Mouse (Mus musculus) heart, postnatal 14 days (tissue): ENCODE measurements at regions not wholly inside any gene's neighbourhood (a gene's known extent, or its start where the extent isn't known, plus 50 kb on each side); places are given as distances from the start of the nearest gene placed in this dataset.

Experiments
- DNase-seq, 2 experiments: peaks; one replicate each; pipeline ENCODE4 v3.0.0; 2021 to 2022
- intact Hi-C: fragments of 180-260 bp; cut with DNase I; formaldehyde crosslinking; loops from one replicate; pipeline ENCODE4 v1.15.1; 2025

DNA sequence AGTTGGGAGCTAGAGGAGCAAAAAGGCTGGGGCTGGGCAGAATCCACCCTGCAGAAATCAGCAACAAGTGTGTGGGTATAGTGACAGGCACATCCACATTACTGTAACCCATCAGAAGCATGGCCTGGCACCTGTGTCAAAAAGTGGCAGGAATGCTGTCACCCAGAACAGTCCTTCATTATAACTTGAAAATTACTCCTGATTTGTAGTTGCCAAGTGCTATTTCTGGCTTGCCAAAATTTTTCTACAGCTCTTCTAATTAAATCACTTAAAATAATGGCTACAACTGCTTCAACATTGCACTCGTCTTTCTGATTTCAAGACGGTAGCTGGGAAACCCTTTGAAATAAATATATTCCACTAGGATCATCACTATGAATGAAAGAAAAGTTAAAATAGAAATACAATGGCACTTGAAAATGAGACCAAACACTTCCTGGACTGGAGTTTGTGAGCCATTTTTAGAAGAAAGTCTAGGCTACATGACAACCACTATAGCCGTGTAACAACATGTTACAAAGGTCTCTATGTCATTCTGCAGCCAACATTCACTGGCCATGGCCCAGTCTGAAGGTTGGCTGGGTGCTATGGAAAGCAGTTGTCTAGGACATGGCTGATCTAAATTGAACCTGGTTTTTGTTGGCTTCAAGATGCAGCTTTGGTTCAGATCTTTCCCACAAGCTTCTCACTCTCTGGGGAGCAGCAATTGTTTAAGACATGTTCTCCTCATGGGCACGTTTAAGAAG is 190.6 kb upstream of the Tapt1 start:
- DNase-seq = peak in 1 of 2 experiments; percentile 9
- intact Hi-C loops = no loop called here

DNA sequence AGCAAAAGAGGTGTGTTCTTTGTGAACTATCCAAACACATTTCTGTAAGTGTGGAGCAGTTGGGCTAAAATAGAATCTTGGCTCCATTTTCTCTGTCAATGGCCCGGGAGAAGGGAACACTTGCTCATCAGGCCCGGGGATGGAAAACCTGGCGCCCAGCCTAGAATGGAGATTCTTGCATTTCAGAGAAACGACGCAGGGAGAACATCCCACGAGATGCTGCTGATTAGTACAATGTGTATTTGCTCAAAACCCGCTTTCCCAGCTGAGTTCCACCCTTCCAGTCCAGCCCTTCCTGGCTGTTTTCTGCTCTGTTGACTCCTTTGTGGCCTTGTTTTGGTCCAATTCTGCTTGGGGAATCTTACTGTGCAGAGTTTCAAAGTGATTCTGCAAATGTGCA is 188.0 kb upstream of the Tapt1 start:
- intact Hi-C loops = no loop called here
- peak; percentile 76 to 83 for DNase-seq

DNA sequence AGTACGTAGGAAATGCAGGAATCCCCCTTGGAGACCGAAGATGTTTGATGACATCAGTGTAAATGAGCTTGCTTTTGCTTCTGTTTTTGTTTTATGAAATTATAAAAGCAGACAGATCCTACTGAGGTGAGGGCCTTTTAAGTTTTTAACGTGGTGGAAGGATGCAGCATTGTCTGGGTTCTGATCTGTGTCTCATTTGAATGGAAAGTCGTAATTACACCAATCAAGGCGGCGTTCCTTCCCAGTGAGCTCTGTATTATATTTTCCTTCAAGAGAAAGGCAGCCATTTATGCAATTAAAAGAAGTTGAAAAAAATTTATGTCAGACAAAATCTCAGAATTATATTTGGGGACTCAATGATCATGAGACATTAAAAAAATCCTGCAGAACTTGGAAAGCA is 176.9 kb upstream of the Tapt1 start:
- DNase-seq = no peak
- intact Hi-C loops = no loop called here

DNA sequence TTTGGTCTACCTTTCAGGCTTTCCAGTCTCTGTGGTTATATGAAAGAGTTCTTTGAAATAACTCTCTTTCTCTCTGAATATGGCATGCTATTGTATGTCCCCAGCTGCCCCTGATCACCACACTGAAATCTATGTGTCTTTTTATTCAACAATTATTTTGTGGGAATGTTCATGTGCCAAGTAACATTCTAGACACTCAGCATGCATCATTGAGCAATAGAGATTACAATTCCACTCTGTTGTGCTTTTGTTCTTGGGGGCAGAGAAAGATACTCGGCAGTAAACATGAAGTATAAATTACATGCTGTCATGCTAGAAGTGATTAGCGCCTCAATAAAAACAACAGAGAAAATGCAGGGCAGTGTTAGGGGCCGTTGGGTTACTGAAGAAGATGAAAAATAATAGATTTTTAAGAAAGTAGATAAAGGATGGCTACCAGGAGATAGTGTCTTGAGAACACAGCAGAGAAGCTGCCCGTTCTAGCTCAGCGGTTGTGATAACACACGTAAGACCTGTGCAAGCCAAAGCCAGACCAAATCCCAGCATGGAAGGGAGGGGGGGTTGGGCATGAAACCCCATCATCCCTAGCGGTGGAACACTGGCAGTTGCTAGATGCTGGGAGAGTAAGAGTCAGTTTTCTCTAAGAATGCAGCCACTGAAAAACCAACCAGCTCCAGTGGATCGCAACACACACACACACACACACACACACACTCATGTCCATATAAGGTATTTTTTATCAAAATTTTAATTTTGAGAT is 174.3 kb upstream of the Tapt1 start:
- no peak for DNase-seq
- intact Hi-C loops = no loop called here

DNA sequence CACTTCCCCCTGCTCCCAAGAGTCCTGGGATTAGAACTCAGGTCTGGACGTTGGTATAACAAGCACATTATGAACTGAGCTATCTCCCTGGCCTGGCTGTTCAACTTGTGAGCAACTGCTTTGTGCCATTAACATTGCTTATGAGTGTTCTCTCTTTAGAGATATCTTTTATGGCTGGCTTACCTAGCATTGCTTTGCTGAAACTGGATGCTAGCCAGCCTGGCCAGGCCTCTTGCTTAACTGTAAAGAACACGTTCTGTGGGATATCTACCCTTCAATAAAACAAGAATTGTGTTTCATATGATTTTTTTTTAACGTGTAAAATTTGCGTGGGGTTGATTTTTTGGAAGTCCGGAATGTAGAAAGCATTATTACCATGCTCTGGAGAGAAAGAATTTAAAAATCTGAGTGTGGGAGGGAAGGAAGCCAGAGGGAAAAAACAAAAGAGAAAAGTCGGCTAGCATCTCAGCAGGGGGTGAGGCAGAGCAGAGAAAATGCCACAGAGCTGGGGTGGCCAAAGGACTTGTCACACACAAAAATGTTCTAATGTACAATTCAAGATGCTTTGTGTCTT is 160.9 kb upstream of the Tapt1 start:
- intact Hi-C loops = no loop called here
- peak in 1 of 2 experiments; percentile 6 for DNase-seq

DNA sequence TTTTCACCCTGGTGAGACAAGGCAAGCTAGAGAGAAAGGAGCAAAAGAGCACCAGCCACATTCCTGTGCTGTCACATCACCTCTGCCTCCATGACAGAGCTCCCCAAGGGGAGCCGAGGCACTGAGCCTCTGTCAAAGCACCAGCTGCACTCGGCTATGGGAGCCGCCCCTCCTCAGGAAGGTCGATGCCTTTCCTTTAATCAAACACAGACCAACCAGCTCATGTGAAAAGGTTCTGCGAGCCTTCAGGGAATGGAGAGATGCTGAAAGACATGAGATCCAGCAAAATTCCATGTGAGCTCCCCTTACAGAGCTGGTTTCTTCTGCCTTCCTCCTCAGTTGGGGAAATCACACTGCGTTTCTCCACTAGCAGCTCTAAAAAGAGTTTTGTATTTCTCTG is 159.8 kb upstream of the Tapt1 start:
- DNase-seq = peak in 1 of 2 experiments; percentile 3
- intact Hi-C loops = no loop called here

DNA sequence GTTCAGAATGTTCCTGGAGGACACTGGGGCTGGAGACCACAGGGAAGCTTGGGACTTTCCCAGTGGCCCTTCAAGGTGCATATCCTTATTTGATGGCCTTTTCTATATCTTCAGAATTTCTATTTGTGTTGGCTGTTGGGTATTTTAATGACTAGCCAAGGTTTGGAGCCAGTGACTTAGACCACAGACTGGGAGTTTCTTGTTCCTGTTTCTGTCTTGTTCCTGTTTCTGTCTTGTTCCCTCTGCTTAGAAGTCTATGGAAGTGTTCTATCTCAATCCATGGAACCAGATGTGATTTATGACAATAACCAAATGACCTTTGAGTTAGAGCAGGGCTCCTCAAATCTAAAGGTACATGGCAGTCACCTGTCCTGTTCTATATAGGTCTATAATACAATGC is 156.6 kb upstream of the Tapt1 start:
- no peak for DNase-seq
- intact Hi-C loops = no loop called here

DNA sequence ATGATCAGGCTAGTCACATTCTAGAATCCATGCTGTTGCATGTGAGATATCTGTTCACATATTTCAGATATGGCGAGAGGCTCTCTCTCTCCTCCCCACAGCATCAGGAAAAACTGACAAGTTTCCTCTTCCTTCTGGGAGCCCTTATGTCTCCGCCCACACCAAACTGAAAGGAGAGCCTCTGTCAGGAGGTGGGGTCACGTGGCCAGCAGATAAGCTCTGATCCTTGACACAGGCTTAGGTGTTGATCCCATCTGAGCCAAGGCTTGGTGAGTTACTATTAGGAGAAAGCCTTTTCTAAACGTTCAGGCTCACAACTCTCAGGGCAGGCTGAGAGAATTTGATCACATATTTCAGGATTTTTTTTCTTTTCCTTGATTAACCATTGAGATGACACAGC is 143.6 kb upstream of the Tapt1 start:
- intact Hi-C loops = no loop called here

DNA sequence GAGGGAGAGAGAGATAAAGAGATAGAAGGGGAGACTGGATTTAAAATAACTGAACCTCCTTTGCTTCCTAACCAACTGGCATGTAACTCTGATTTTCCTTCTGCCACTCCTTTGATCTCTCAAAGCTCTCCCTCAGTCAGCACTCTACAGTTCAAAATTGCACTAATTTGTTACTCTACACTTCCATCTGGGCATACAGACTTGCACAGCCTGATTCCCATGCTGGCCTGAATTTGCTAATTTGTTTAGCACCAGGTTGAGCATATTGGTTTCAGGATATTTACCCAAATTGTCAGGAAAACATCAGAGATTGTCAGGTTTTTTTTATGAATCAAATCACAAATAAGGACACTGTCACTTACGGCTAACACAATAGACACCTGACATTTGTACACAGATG is 125.9 kb upstream of the Tapt1 start:
- intact Hi-C loops = no loop called here
- DNase-seq = no peak

More for the DNA sequence above, 143.6 kb upstream of the Tapt1 start:
- DNase-seq = no peak

DNA sequence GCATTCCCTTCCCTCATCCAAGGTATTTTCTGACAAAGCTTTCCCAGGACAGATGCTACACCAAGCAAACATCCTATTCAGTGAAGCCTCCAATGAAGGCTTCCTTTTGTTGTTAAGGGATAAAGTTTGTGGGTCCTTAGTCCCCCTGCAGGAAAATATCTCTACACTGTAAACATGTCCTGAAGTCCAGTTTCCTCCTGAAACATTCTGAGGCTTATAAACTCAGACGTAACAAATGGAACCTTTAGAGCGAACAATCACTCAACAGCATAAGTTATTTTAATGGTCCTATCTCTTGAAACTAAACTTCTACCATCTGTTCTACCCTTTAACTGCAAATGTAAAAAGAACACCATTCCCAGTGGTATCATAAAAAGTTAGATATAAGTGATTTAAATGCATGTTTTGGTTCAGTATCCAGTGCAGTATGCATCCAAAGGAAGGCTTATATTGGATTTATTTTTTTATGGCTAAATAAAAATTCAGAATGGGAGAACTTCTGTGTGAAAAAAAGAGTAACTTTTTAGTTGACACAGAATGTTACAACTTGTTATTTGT is 115.1 kb upstream of the Tapt1 start:
- DNase-seq = no peak
- intact Hi-C loops = no loop called here

DNA sequence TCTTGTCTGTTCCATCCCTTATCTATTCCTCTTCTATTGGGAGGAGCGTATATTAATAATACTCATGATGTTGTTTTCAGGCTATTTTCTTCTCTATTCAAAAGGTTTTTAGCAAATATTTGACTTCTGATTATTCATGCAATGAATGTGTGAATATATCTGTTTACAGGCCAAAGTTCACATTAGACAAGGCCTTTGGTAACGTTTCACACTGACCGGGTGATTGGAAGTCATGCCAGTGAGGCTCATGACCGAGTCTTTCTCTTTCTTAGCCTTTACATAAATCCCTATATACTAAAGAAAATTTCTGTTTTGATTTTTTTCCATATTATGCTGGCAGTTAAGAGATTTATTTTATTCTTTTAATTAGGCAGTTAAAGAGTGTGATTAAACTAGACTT is 112.2 kb upstream of the Tapt1 start:
- no peak for DNase-seq
- intact Hi-C loops = no loop called here

DNA sequence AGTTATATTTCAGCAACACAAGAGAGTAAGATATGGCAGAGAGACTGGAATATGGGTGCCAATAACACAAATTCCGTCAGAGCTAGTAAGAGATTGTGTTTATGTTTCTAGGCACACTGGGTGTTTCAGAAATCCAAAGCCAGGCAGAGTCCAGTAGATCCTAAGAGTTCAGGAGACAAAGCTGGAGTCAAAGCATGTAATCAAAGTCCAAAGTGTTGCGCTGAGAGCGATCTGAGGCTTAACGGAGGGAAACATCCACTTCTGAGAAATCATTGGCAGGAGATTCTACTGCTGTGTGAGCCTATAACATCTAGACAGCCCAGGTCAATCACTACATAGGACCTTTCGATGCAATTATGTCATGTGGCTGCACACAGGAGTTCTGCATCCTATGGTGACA is 109.3 kb upstream of the Tapt1 start:
- intact Hi-C loops = no loop called here
- no peak for DNase-seq

DNA sequence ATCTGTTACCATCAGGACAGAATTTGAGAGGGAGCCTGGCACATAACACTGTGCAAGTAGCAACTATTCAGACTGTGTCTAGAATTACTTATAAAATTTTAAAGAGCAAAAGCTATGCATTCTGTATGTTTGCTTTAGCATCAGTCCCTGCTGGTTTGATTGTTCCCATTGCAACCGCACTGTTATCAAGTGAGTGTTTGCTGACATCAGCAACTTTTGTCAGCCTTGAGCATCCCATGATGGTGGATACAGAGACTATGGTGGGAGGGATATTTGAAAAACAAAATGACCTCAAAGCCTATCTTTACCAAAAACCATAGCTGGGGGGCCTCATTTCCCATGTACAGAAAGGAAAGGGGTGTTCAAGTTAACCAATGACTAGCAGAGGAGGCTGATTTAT is 93.2 kb upstream of the Tapt1 start:
- intact Hi-C loops = no loop called here
- no peak for DNase-seq

DNA sequence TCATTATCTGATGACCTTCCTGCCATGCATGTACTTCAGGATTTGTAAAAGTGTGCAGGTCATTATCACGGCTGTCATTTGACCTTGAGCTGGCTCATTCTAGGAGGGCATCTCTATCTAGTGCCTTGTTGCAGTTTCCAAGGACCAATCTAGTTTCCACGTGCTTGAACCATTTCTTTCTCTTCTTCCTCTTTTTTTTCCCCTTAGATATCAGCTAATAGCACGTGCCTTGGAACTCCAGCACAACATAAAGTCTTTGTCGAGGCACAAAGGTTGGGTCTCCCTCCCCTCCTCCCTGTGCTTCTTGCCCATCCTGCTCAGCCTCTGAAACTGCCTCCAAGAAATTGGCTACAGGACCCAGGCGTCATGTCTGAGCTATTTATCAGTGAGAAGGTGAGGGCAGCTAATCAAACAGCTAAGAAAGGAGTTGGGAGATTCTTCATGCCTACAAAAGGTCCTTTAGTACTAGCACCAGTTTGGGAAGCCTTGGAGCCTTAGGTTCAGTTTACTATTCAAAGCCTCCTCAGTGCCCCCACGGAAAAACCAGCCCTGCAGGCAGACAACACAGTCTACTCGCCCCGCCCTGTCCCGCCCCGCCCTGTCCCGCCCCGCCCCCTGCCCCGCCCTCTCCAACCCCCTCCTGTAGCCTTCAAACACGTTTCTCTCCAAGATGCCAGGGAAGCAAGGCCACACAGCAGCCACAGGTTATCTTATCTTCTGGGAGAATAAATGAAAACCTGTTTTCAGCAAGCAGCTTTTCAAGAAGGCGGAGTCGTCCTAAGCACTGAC is 80.5 kb upstream of the Tapt1 start:
- no peak for DNase-seq
- intact Hi-C loops = loop anchor here (5.0 kb wide), 1 partner anchor 525 kb away; no protein-coding TSS in a partner anchor

DNA sequence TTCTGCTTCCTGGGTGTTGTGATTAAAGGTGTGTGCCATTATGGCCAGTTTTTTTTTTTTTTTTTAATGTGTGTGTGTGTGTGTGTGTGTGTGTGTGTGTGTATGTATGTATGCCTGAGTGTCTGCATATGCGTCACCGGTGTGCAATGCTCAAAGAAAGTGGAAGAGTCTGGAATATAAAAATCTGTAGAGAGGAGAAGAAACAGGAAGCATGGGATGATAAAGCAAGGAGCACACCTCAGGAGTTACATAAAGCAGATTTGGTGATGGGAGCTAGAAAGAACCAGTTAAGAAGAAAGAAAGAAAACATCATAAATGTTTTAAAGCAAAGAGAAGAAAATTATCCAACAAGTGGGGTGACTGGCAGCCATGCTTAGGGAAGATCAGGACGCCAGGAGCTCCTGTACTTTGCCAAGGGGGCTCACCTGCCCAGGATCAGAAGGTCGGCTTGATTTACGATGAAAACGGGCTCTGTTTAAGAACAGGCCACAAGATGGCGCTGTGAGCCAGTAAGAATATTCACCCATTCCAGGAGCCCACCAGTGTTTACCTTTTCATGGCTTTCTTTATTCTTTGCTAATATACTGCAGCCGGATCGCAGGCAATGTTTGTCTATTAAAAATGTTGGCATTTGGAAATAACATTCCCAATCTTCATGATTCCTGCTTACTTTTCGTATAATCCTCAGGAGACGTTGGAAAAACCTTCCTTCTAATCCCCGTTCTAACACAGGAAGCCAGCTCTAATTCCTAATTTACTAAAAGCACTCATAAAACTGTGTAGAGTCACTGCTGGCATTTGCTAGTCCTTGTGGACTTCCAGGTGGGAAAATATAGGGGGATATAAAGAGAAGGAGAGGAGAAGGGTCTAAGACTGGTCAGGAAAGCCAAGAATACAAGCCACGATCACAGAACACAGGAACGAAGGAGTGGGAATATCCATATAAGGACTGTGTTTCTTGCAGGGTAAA is 77.7 kb upstream of the Tapt1 start:
- peak; percentile 63 to 76 for DNase-seq
- intact Hi-C loops = loop anchor here (1.0 to 5.0 kb wide), 3 partner anchors 974 to 1118 kb away; no protein-coding TSS in a partner anchor

DNA sequence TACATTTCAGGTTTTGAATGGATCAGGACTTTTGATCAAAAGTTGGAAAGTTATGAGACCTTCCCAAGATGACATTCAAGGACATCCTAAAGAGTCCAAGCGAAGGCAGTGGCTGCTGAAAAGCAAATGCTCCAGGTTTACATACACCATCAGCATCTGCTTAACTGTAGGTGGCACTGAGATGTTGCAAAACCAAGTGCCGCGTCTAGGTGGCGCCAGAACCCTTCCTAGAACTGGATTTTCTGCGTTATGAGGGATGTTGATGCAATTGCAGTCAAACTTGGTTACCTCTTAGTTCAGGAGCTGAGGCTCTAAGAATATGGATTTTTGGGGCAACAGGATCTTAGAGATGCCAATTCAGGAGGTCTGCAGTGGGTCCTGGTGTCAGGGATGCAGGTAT is 58.0 kb upstream of the Tapt1 start:
- intact Hi-C loops = loop anchor here (5.0 kb wide), 2 partner anchors 1118 to 1138 kb away; no protein-coding TSS in a partner anchor

More for the DNA sequence above, 58.0 kb upstream of the Tapt1 start:
- DNase-seq = peak; percentile 79 to 87
